Mouse (Mus musculus): ENCODE data around the gene Agbl2. TPM values are rescaled to one million over a fixed set of nuclear protein-coding genes. Genes with fewer than 3 reads are reported as not detected.

Agbl2 gene
- not detected for polyA plus RNA-seq (2012; fragmentation: generic; extraction: Trizol)
- long read RNA-seq, experiment 1 = 0 reads
- long read RNA-seq, experiment 2 = 0 reads

- no peak within 1 kb of the TSS for H3ac ChIP-seq (ENCODE audit: control insufficient read depth, insufficient read length, low read depth)
- no peaks in the 10 kb centered on the region for H3K79me2 ChIP-seq (ENCODE audit: control insufficient read depth, insufficient read depth)
- H3K36me3 ChIP-seq (ENCODE audit: control insufficient read depth, insufficient read depth) = peaks cover 47% of the 10 kb centered on the region
- no peak for TF ChIP-seq FOSL1 (IDR thresholded peaks at IDR 0.05; ENCODE audit: insufficient read depth, low read length, poor library complexity, severe bottlenecking)
- no peak for TF ChIP-seq USF1 (IDR thresholded peaks at IDR 0.05; ENCODE audit: low read depth)
- TF ChIP-seq CEBPB (IDR thresholded peaks at IDR 0.05; ENCODE audit: low read depth) = no peak
- TF ChIP-seq MYOD1 (IDR thresholded peaks at IDR 0.05; ENCODE audit: control insufficient read depth, insufficient read length, low read depth) = no peak
- no peak for TF ChIP-seq CTCF (IDR thresholded peaks at IDR 0.05; ENCODE audit: control insufficient read depth, insufficient read depth, insufficient read length)
- TF ChIP-seq MAX (IDR thresholded peaks at IDR 0.05) = no peak
- no peak for TF ChIP-seq MYOG (IDR thresholded peaks at IDR 0.05; ENCODE audit: control insufficient read depth, extremely low read depth, insufficient read length)
- no peaks in the 10 kb centered on the region for H3K79me3 ChIP-seq (ENCODE audit: low read depth)
- H3K4me3 ChIP-seq (ENCODE audit: insufficient read depth, poor library complexity, severe bottlenecking) = no peak within 1 kb of the TSS
- no peaks in the 10 kb centered on the region for H3K27me3 ChIP-seq (ENCODE audit: control insufficient read depth, insufficient read depth, insufficient read length)
These were observed at the start of gene Agbl2 for GRCm38 (mm10) chr2:90782458-90782857. Gene Agbl2 (plus strand): TSS chr2:90782727.

DNA sequence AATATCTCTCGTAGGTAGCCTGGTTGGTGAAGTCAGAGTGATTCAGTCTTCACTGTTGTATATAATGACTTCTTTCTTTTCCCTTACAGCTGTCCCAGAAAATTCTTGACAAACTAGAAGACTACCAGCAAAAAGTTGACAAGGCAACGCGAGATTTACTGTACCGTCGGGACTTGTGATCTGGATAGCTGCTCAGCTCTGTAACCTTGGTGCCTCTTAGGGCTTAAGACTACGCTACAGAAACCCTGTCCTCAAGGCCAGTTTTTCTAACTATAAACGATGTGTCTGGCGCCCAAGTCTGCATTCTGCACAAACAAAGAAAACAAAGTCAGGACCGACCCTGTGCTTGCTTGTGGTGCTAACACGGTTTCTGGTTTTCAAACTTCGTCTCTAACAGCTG is 47.2 kb upstream of the Agbl2 start:
- TF ChIP-seq USF1 (IDR thresholded peaks at IDR 0.05; ENCODE audit: low read depth) = no peak
- TF ChIP-seq MAX (IDR thresholded peaks at IDR 0.05) = no peak
- no peak for TF ChIP-seq CEBPB (IDR thresholded peaks at IDR 0.05; ENCODE audit: low read depth)
- TF ChIP-seq MYOD1 (IDR thresholded peaks at IDR 0.05; ENCODE audit: control insufficient read depth, insufficient read length, low read depth) = no peak
- TF ChIP-seq MYOG (IDR thresholded peaks at IDR 0.05; ENCODE audit: control insufficient read depth, extremely low read depth, insufficient read length) = no peak
- no peak for TF ChIP-seq FOSL1 (IDR thresholded peaks at IDR 0.05; ENCODE audit: insufficient read depth, low read length, poor library complexity, severe bottlenecking)
- no peak for TF ChIP-seq CTCF (IDR thresholded peaks at IDR 0.05; ENCODE audit: control insufficient read depth, insufficient read depth, insufficient read length)
- no peaks in the 10 kb centered on the region for H3K79me2 ChIP-seq (ENCODE audit: control insufficient read depth, insufficient read depth)
- no peak overlapping the region for H3K4me3 ChIP-seq (ENCODE audit: insufficient read depth, poor library complexity, severe bottlenecking)
- H3ac ChIP-seq (ENCODE audit: control insufficient read depth, insufficient read length, low read depth) = no peak overlapping the region
- no peaks in the 10 kb centered on the region for H3K27me3 ChIP-seq (ENCODE audit: control insufficient read depth, insufficient read depth, insufficient read length)
- H3K36me3 ChIP-seq (ENCODE audit: control insufficient read depth, insufficient read depth) = peaks cover 85% of the 10 kb centered on the region
- no peaks in the 10 kb centered on the region for H3K79me3 ChIP-seq (ENCODE audit: low read depth)

DNA sequence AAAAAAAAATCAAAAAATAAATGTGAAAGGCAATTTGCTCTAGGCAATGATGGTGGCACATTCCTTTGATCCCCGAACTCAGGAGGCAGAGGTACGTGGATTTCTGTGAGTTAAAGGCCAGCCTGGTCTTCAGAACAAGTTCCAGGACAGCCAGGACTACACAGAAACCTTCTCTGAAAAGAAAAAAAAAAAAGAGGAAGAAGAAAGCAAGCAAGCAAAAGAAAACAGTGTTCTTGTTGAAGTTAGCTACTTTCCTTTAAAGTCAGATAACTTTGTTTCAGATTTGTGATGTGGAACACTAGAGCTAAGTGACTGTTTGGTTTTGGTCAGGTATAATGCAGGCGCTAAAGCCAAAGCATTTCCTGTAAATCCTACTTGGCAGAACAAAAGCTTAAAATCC is 43.7 kb upstream of the Agbl2 start:
- no peaks in the 10 kb centered on the region for H3K27me3 ChIP-seq (ENCODE audit: control insufficient read depth, insufficient read depth, insufficient read length)
- no peaks in the 10 kb centered on the region for H3K79me3 ChIP-seq (ENCODE audit: low read depth)
- H3ac ChIP-seq (ENCODE audit: control insufficient read depth, insufficient read length, low read depth) = no peak overlapping the region
- no peak overlapping the region for H3K4me3 ChIP-seq (ENCODE audit: insufficient read depth, poor library complexity, severe bottlenecking)
- TF ChIP-seq CEBPB (IDR thresholded peaks at IDR 0.05; ENCODE audit: low read depth) (no peak), USF1 (IDR thresholded peaks at IDR 0.05; ENCODE audit: low read depth) (no peak)
- H3K36me3 ChIP-seq (ENCODE audit: control insufficient read depth, insufficient read depth) = peaks cover 51% of the 10 kb centered on the region
- no peaks in the 10 kb centered on the region for H3K79me2 ChIP-seq (ENCODE audit: control insufficient read depth, insufficient read depth)

DNA sequence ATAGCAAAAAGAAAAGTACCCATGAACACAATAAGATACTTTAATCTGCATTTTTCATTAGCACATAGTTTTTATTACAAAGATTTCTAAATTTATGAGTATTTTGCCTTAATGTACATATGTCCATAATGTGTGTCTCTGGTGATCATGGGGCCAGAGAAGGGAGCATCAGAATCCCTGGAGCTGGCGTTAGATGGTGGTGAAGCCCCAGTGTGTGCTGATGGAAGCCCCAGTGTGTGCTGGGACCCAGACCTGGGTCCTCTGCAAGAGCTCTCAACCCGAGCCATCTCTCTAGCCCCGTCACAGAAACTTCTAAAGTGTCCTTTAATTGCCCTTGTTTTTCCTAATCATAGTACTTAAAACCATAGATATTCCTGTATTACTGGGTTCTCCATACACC is 43.2 kb upstream of the Agbl2 start:
- H3K79me3 ChIP-seq (ENCODE audit: low read depth) = no peaks in the 10 kb centered on the region
- no peak overlapping the region for H3K4me3 ChIP-seq (ENCODE audit: insufficient read depth, poor library complexity, severe bottlenecking)
- H3ac ChIP-seq (ENCODE audit: control insufficient read depth, insufficient read length, low read depth) = no peak overlapping the region
- TF ChIP-seq USF1 (IDR thresholded peaks at IDR 0.05; ENCODE audit: low read depth) (no peak), FOSL1 (IDR thresholded peaks at IDR 0.05; ENCODE audit: insufficient read depth, low read length, poor library complexity, severe bottlenecking) (no peak), MYOD1 (IDR thresholded peaks at IDR 0.05; ENCODE audit: control insufficient read depth, insufficient read length, low read depth) (no peak), MYOG (IDR thresholded peaks at IDR 0.05; ENCODE audit: control insufficient read depth, extremely low read depth, insufficient read length) (no peak), CTCF (IDR thresholded peaks at IDR 0.05; ENCODE audit: control insufficient read depth, insufficient read depth, insufficient read length) (no peak), CEBPB (IDR thresholded peaks at IDR 0.05; ENCODE audit: low read depth) (no peak), MAX (IDR thresholded peaks at IDR 0.05) (no peak)
- peaks cover under 1% of the 10 kb centered on the region for H3K79me2 ChIP-seq (ENCODE audit: control insufficient read depth, insufficient read depth)
- H3K27me3 ChIP-seq (ENCODE audit: control insufficient read depth, insufficient read depth, insufficient read length) = no peaks in the 10 kb centered on the region
- H3K36me3 ChIP-seq (ENCODE audit: control insufficient read depth, insufficient read depth) = peaks cover 45% of the 10 kb centered on the region

- Histone ChIP-seq H3K36me3 (ENCODE audit: control insufficient read depth, insufficient read depth) (peaks cover 39% of the 10 kb centered on the region), H3ac (ENCODE audit: control insufficient read depth, insufficient read length, low read depth) (no peak overlapping the region), H3K79me2 (ENCODE audit: control insufficient read depth, insufficient read depth) (peaks cover 6% of the 10 kb centered on the region), H3K79me3 (ENCODE audit: low read depth) (no peaks in the 10 kb centered on the region), H3K27me3 (ENCODE audit: control insufficient read depth, insufficient read depth, insufficient read length) (no peaks in the 10 kb centered on the region), H3K4me3 (ENCODE audit: insufficient read depth, poor library complexity, severe bottlenecking) (no peak overlapping the region)
- TF ChIP-seq MYOG (IDR thresholded peaks at IDR 0.05; ENCODE audit: control insufficient read depth, extremely low read depth, insufficient read length) = no peak
- no peak for TF ChIP-seq MYOD1 (IDR thresholded peaks at IDR 0.05; ENCODE audit: control insufficient read depth, insufficient read length, low read depth)
- no peak for TF ChIP-seq CTCF (IDR thresholded peaks at IDR 0.05; ENCODE audit: control insufficient read depth, insufficient read depth, insufficient read length)
- TF ChIP-seq CEBPB (IDR thresholded peaks at IDR 0.05; ENCODE audit: low read depth) = no peak
These were observed 42.6 kb upstream of the Agbl2 start for GRCm38 (mm10) chr2:90739921-90740320.

- Histone ChIP-seq H3K27me3 (ENCODE audit: control insufficient read depth, insufficient read depth, insufficient read length) (no peaks in the 10 kb centered on the region), H3K4me3 (ENCODE audit: insufficient read depth, poor library complexity, severe bottlenecking) (peak overlapping the region; percentile 97), H3K79me3 (ENCODE audit: low read depth) (peaks cover 37% of the 10 kb centered on the region), H3ac (ENCODE audit: control insufficient read depth, insufficient read length, low read depth) (no peak overlapping the region), H3K79me2 (ENCODE audit: control insufficient read depth, insufficient read depth) (peaks cover 47% of the 10 kb centered on the region), H3K36me3 (ENCODE audit: control insufficient read depth, insufficient read depth) (peaks cover 23% of the 10 kb centered on the region)
- no peak for TF ChIP-seq MYOD1 (IDR thresholded peaks at IDR 0.05; ENCODE audit: control insufficient read depth, insufficient read length, low read depth)
- TF ChIP-seq CTCF (IDR thresholded peaks at IDR 0.05; ENCODE audit: control insufficient read depth, insufficient read depth, insufficient read length) = no peak
- peak; percentile 9 for TF ChIP-seq USF1 (IDR thresholded peaks at IDR 0.05; ENCODE audit: low read depth)
- no peak for TF ChIP-seq MAX (IDR thresholded peaks at IDR 0.05)
These were observed 38.1 kb upstream of the Agbl2 start for GRCm38 (mm10) chr2:90744285-90745052.
